Mouse (Mus musculus): ENCODE data around the gene Gm20696. TPM values are rescaled to one million over a fixed set of nuclear protein-coding genes. Genes with fewer than 3 reads are reported as not detected.

The Gm20696 gene
- polyA plus RNA-seq, 1 experiment from 2014 or later = 2.4 TPM

DNA sequence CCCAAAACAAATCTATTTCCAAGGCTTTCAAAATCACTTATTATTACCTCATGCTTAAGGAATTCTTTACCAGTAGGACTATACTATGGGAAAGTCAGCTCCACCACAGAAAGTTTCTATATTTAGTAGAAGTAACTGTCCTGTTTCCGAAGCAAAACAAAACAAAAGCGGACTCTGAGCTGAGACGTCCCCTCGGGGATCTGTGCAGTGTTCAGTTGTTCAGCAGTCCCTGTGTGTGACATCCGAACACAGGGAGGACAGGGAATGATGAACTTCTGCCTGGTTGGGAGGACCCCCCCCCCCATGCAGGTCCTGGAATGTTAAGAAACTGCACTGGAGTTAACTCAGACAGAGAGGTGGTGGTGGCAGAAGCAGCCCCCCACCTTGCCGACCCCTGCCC is 154.7 kb downstream of the Gm20696 start:
- Histone ChIP-seq H3K4me2 (ENCODE audit: low read depth, low read length) (peak overlapping the region; percentile 40), H3K9me3 (ENCODE audit: control insufficient read depth, low read length) (no peaks in the 10 kb centered on the region), H3K27ac (ENCODE audit: low read length) (peak overlapping the region; percentile 25; the same call in 1 of the 2 replicates), H3K36me3 (ENCODE audit: control insufficient read depth, insufficient read depth, low read length) (no peaks in the 10 kb centered on the region), H3K4me3 (ENCODE audit: low read length) (no peak overlapping the region), H3K4me1 (ENCODE audit: control insufficient read depth, insufficient read depth, low read length) (0 out of 2 replicates have a peak, but pooled peaks cover 4% of the 10 kb centered on the region), H3K27me3 (replicated peaks; ENCODE audit: control insufficient read depth, insufficient read depth, low read length) (no peaks in the 10 kb centered on the region), H3K9ac (ENCODE audit: low read depth, low read length) (0 out of 2 replicates have a peak overlapping the region, but pooled peaks have one; percentile 20)
- 38% methylated on average over 6 of the region's 6 CpGs for WGBS
- peak; percentile 59 for ATAC-seq

DNA sequence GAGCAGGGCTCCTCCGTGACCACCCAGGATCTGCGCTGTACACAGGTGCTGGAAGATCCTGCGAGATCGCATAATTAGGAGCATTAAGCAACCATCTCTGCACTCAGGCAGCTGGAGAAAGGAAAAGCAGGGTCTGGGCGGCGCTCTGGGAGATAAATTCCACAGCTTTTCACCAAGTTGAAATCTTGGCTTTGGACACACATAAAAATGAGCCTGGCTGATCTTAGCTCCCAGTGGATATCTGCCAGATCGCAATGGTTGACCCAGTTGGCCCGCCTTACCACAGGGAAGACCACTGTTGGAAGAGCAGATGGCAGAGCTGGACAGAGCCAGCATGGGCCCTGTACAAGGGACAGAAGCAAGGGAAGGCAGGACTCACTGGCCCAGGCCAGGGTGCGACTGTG is 157.4 kb downstream of the Gm20696 start:
- 0 out of 2 replicates have a peak, but pooled peaks cover 4% of the 10 kb centered on the region for H3K4me1 ChIP-seq (ENCODE audit: control insufficient read depth, insufficient read depth, low read length)
- H3K36me3 ChIP-seq (ENCODE audit: control insufficient read depth, insufficient read depth, low read length) = peaks cover 7% of the 10 kb centered on the region; the same call in 1 of the 2 replicates
- H3K27me3 ChIP-seq (replicated peaks; ENCODE audit: control insufficient read depth, insufficient read depth, low read length) = no peaks in the 10 kb centered on the region
- H3K9me3 ChIP-seq (ENCODE audit: control insufficient read depth, low read length) = no peaks in the 10 kb centered on the region
- H3K4me3 ChIP-seq (ENCODE audit: low read length) = no peak overlapping the region
- no peak overlapping the region for H3K9ac ChIP-seq (ENCODE audit: low read depth, low read length)
- no peak for ATAC-seq
- 81% methylated on average over 9 of the region's 9 CpGs for WGBS
- H3K4me2 ChIP-seq (ENCODE audit: low read depth, low read length) = no peak overlapping the region
- H3K27ac ChIP-seq (ENCODE audit: low read length) = no peak overlapping the region

DNA sequence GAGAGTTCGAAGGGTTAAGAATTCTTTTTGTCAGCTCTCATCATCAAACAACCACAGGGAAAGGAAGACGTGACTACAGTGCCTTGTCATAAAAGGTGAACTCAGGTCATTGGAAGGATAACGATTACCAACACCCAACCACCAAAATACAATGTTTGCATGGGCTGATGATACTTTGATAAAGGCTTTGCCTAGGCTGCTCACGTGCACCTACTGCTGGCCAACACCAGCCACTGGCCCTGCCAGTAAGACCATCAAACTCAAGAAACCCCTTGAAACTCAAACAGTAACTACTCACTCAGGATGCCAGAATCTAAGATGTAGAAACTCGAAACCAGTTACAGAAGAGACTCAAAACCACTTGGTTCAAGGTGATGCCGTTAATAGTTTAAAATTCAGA is 159.8 kb downstream of the Gm20696 start:
- ATAC-seq = no peak
- Histone ChIP-seq H3K27me3 (replicated peaks; ENCODE audit: control insufficient read depth, insufficient read depth, low read length) (no peaks in the 10 kb centered on the region), H3K4me2 (ENCODE audit: low read depth, low read length) (no peak overlapping the region), H3K4me1 (ENCODE audit: control insufficient read depth, insufficient read depth, low read length) (no peaks in the 10 kb centered on the region), H3K4me3 (ENCODE audit: low read length) (no peak overlapping the region), H3K9ac (ENCODE audit: low read depth, low read length) (no peak overlapping the region), H3K27ac (ENCODE audit: low read length) (no peak overlapping the region), H3K36me3 (ENCODE audit: control insufficient read depth, insufficient read depth, low read length) (peaks cover 10% of the 10 kb centered on the region; the same call in 1 of the 2 replicates), H3K9me3 (ENCODE audit: control insufficient read depth, low read length) (no peaks in the 10 kb centered on the region)
- 75% methylated on average over 6 of the region's 6 CpGs for WGBS

DNA sequence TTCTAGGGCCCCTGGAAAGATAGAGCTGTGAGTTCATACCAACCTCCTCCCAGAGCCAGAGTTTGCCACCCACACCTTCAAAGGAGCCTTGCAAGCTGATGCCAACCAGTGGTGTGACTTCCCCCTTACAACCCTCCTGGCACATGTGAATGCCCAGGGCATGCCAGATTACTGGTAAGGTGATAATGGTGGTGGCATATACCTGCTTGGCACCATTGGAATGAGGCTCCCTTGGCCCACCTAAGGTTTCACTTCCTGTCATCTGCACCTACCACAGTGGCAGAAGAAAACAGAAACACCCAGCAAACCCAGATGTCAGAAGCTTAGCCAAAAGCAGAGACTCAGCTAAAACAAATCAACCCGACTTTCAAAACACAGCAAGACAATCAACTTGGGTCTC is 162.9 kb downstream of the Gm20696 start:
- peaks cover 10% of the 10 kb centered on the region; the same call in 1 of the 2 replicates for H3K36me3 ChIP-seq (ENCODE audit: control insufficient read depth, insufficient read depth, low read length)
- no peak overlapping the region for H3K4me3 ChIP-seq (ENCODE audit: low read length)
- no peaks in the 10 kb centered on the region; the same call in 1 of the 2 replicates for H3K4me1 ChIP-seq (ENCODE audit: control insufficient read depth, insufficient read depth, low read length)
- H3K9me3 ChIP-seq (ENCODE audit: control insufficient read depth, low read length) = no peaks in the 10 kb centered on the region
- H3K27me3 ChIP-seq (replicated peaks; ENCODE audit: control insufficient read depth, insufficient read depth, low read length) = no peaks in the 10 kb centered on the region
- no peak overlapping the region for H3K9ac ChIP-seq (ENCODE audit: low read depth, low read length)
- 89% methylated on average over 1 of the region's 1 CpGs for WGBS
- no peak overlapping the region for H3K27ac ChIP-seq (ENCODE audit: low read length)
- no peak overlapping the region for H3K4me2 ChIP-seq (ENCODE audit: low read depth, low read length)
- no peak for ATAC-seq

DNA sequence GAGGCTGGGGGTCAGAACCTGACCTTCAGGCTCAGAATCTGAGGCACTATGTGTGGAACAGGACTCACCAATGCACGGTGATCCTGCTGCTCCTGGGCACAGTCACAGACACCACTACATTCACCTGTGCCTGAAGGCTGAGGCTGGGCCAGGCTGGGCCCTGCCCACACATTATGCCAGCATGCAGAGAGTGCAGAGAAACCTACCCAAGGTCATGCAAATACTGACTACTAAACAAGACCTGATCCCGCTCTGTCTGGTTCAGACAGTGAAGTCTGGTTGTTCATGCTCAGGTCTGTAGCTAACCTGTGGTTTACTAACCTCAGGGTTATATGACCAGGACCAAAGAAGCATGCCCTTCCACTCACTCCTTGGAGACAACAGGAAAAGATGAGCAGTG is 163.9 kb downstream of the Gm20696 start:
- no peak overlapping the region for H3K27ac ChIP-seq (ENCODE audit: low read length)
- no peak overlapping the region for H3K4me2 ChIP-seq (ENCODE audit: low read depth, low read length)
- peak; percentile 66 for ATAC-seq
- no peaks in the 10 kb centered on the region for H3K27me3 ChIP-seq (replicated peaks; ENCODE audit: control insufficient read depth, insufficient read depth, low read length)
- H3K4me1 ChIP-seq (ENCODE audit: control insufficient read depth, insufficient read depth, low read length) = no peaks in the 10 kb centered on the region; the same call in 1 of the 2 replicates
- H3K9me3 ChIP-seq (ENCODE audit: control insufficient read depth, low read length) = no peaks in the 10 kb centered on the region
- 80% methylated on average over 2 of the region's 2 CpGs for WGBS
- H3K36me3 ChIP-seq (ENCODE audit: control insufficient read depth, insufficient read depth, low read length) = peaks cover 10% of the 10 kb centered on the region; the same call in 1 of the 2 replicates
- H3K9ac ChIP-seq (ENCODE audit: low read depth, low read length) = no peak overlapping the region
- H3K4me3 ChIP-seq (ENCODE audit: low read length) = no peak overlapping the region

DNA sequence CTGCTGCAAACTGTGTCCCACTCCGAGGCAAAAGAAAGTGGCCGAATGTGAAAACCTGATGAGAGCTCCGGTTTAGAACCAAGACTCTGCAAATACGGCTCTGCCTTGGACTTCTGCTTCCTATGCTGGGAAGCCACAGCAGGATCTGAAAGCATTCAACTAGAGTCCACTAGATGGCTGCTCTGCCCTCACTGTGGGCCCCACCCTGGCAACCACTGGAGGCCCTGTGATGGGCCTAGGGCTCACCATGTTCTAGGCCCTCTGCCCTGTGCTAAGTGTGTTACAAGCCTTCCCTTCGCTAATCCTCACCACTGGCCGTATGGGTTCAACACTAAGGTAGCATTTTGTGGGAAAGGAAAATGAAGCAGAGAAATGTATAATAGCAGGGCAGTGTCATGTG is 164.3 kb downstream of the Gm20696 start:
- H3K36me3 ChIP-seq (ENCODE audit: control insufficient read depth, insufficient read depth, low read length) = peaks cover 10% of the 10 kb centered on the region; the same call in 1 of the 2 replicates
- no peak overlapping the region for H3K4me3 ChIP-seq (ENCODE audit: low read length)
- H3K27ac ChIP-seq (ENCODE audit: low read length) = no peak overlapping the region
- H3K4me2 ChIP-seq (ENCODE audit: low read depth, low read length) = no peak overlapping the region
- H3K9me3 ChIP-seq (ENCODE audit: control insufficient read depth, low read length) = no peaks in the 10 kb centered on the region
- H3K27me3 ChIP-seq (replicated peaks; ENCODE audit: control insufficient read depth, insufficient read depth, low read length) = no peaks in the 10 kb centered on the region
- WGBS = 91% methylated on average over 6 of the region's 6 CpGs
- H3K9ac ChIP-seq (ENCODE audit: low read depth, low read length) = no peak overlapping the region
- peak; percentile 69; the same call in 1 of the 2 replicates for ATAC-seq
- no peaks in the 10 kb centered on the region; the same call in 1 of the 2 replicates for H3K4me1 ChIP-seq (ENCODE audit: control insufficient read depth, insufficient read depth, low read length)

DNA sequence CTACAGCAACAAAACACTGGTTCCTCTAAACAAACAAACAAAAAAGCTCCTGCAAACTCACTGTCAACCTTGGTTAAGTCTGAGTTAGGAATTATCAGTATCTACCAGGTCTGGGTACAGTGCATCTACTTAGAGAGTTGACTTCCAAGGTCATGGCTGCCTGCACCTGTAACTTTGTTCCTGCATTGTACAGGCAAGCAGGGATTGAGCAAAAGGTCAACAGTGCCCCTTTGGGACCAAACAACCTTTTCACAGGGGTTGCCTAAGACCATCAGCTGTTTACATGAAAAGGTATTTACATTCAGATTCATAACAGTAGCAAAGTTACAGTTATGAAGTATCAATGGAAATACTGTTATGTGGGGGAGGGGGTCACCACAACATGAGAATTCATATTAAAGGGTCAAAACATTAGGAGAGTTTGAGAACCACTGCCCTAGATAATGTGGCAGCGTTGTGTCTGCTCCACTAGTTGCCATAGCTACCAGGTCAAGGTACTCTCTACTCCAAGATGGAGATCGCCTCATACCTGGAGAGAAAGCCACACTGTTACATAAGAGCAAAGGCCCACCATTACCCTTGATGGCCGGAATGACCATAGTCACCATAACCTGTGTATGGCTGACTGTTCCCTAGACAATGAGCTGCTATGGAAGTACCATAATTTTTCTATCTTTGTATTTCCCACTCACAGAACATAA is 165.9 kb downstream of the Gm20696 start:
- 86% methylated on average over 3 of the region's 3 CpGs for WGBS
- peaks cover 14% of the 10 kb centered on the region; the same call in 1 of the 2 replicates for H3K4me1 ChIP-seq (ENCODE audit: control insufficient read depth, insufficient read depth, low read length)
- H3K36me3 ChIP-seq (ENCODE audit: control insufficient read depth, insufficient read depth, low read length) = 0 out of 2 replicates have a peak, but pooled peaks cover 6% of the 10 kb centered on the region
- no peak overlapping the region for H3K27ac ChIP-seq (ENCODE audit: low read length)
- no peak for ATAC-seq
- no peak overlapping the region for H3K4me3 ChIP-seq (ENCODE audit: low read length)
- no peaks in the 10 kb centered on the region for H3K9me3 ChIP-seq (ENCODE audit: control insufficient read depth, low read length)
- H3K4me2 ChIP-seq (ENCODE audit: low read depth, low read length) = no peak overlapping the region
- no peak overlapping the region for H3K9ac ChIP-seq (ENCODE audit: low read depth, low read length)
- H3K27me3 ChIP-seq (replicated peaks; ENCODE audit: control insufficient read depth, insufficient read depth, low read length) = no peaks in the 10 kb centered on the region

DNA sequence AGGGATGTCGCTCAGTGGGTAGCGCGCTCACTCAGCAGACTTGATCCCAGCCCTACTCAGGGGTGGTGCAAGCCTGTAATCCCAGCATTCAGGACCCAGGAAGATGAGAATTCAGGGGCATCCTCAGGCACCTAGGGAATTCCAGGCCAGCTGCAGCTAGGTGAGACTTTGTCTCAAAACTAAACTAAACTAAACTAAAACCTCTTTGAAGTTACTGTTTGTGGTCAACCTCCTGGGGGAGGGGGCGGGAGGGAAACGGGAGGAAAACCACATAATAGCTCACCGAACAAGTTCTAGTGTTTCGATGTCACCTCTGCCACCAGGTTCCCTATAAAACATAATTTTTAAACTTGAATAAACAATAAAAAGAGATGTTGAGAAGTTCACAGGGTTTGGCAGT is 168.5 kb downstream of the Gm20696 start:
- H3K27ac ChIP-seq (ENCODE audit: low read length) = no peak overlapping the region
- H3K4me1 ChIP-seq (ENCODE audit: control insufficient read depth, insufficient read depth, low read length) = peaks cover 20% of the 10 kb centered on the region
- no peak overlapping the region for H3K9ac ChIP-seq (ENCODE audit: low read depth, low read length)
- ATAC-seq = no peak
- H3K36me3 ChIP-seq (ENCODE audit: control insufficient read depth, insufficient read depth, low read length) = no peaks in the 10 kb centered on the region
- no peaks in the 10 kb centered on the region for H3K27me3 ChIP-seq (replicated peaks; ENCODE audit: control insufficient read depth, insufficient read depth, low read length)
- H3K4me3 ChIP-seq (ENCODE audit: low read length) = no peak overlapping the region
- H3K4me2 ChIP-seq (ENCODE audit: low read depth, low read length) = no peak overlapping the region
- no peaks in the 10 kb centered on the region for H3K9me3 ChIP-seq (ENCODE audit: control insufficient read depth, low read length)
- 78% methylated on average over 7 of the region's 7 CpGs for WGBS

DNA sequence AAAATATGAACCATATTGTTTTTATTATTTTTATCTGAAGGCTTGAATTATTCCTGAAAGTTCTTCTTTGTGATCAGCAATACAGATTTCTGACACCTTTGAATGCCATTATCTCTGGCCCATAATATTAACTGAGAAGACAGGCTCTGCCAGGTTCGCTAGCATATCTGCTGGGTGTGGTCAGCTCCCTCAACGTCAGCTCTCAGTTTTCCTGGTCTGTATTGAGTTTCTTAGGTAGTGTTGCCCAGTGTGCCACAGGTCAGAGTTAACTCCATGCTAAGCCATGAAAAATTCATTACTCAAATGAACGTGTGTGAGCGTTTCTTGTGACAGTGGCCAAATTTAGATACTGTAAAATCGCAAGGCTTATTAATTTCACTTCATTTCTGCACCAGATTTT is 170.5 kb downstream of the Gm20696 start:
- 63% methylated on average over 5 of the region's 5 CpGs for WGBS
- Histone ChIP-seq H3K9ac (ENCODE audit: low read depth, low read length) (no peak overlapping the region), H3K27ac (ENCODE audit: low read length) (no peak overlapping the region), H3K27me3 (replicated peaks; ENCODE audit: control insufficient read depth, insufficient read depth, low read length) (no peaks in the 10 kb centered on the region), H3K9me3 (ENCODE audit: control insufficient read depth, low read length) (no peaks in the 10 kb centered on the region), H3K4me1 (ENCODE audit: control insufficient read depth, insufficient read depth, low read length) (peaks cover 30% of the 10 kb centered on the region), H3K4me3 (ENCODE audit: low read length) (no peak overlapping the region), H3K4me2 (ENCODE audit: low read depth, low read length) (no peak overlapping the region), H3K36me3 (ENCODE audit: control insufficient read depth, insufficient read depth, low read length) (no peaks in the 10 kb centered on the region)
- ATAC-seq = peak; percentile 62

Measured in intestine, embryonic 16.5 days (tissue).